Mouse (Mus musculus): ENCODE results near the gene Arel1.

DNA sequence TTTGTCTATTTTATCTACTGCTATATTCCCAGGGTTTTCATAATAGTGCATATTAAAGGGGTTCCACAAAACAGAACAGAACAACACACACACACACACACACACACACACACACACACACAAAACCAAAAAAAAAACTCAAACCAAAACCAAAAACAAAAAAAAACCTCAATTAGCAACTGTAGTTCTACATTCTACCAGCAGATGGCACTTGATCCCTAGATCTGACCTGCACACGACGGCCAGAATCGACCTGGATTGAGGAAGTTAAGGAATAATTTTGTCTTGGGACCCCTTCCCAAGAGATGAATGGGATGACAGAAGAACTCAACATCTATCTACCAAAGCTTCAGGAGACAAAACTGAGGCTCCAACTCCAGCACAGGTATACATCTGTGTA lies 97.3 kb downstream of the Arel1 start:
- TF ChIP-seq EP300 (IDR thresholded peaks at IDR 0.05; ENCODE audit: low read depth) (no peak), CTCF (IDR thresholded peaks at IDR 0.05; ENCODE audit: low read depth) (peak; percentile 86)
